Mouse (Mus musculus): ENCODE measurements around the gene Gsto2. TPM values are rescaled to one million over a fixed set of nuclear protein-coding genes. Genes with fewer than 3 reads are reported as not detected.

The Gsto2 gene
- total and polyA plus RNA-seq, 3 experiments, result 1.6 to 2.7 (median 2.6) TPM

DNA sequence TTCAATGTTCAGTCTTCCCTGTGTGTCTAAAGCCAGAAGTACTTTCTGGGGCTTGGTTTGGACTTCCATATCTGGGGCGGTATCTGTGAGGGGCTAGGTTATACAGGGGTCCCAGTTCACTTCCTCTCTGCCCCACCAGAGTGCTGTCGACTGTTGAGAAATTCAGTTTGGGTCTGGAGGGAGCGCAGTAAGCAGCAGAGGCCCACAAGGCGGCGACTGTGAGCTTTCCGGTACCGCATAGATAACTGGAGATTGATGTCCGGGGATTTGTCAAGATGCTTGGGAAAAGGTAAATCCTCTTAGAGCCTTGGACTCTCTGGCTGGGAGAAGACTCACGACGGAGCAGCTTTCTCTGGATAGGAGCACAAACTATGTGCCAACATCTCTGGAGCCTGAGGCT, 6.2 kb downstream of the Gsto2 start:
- intact Hi-C loops (cut with DNase I), result no loop called here
- TF ChIP-seq POLR2A (IDR thresholded peaks at IDR 0.05; ENCODE audit: insufficient read depth, low read depth, low read length), result no peak
- 0 out of 2 replicates have a peak, but pooled peaks have one; percentile 15 for TF ChIP-seq CTCF (IDR thresholded peaks at IDR 0.05)
- no peaks in the 10 kb centered on the region for H3K27me3 ChIP-seq (ENCODE audit: control insufficient read depth, insufficient read depth, low read length)
- WGBS, result 38% methylated on average over 10 of the region's 10 CpGs
- no peaks in the 10 kb centered on the region for H3K79me2 ChIP-seq (replicated peaks; ENCODE audit: control insufficient read depth, insufficient read depth, low read length)
- no peak overlapping the region for H3K9ac ChIP-seq (ENCODE audit: low read depth, low read length)
- no peaks in the 10 kb centered on the region for H3K36me3 ChIP-seq (ENCODE audit: control insufficient read depth, insufficient read depth, low read length)
- no peak overlapping the region for H3K4me3 ChIP-seq
- H3K27ac ChIP-seq, result no peak overlapping the region
- no peak for DNase-seq
- H3K4me1 ChIP-seq (ENCODE audit: control insufficient read depth, insufficient read depth, low read length), result no peaks in the 10 kb centered on the region

DNA sequence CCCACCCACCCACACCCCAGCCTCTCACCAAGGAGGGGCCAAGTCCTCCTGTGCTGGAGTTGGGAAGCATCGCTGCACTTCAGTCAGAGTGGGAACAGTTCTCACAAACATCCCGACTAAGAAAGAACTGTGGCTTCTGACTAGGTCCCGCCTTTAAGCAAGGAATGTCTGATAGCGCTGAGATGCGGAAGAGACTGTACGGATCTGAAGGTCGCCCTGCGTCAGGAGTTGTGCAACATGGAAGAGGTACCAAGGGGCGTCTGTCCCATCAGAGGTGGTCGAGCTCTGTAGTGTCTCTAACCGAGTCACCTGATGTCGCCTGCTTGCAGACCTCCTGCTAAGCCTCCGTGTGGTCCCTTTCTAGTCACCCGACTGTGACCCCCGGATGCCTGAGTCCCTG, 10.9 kb downstream of the Gsto2 start:
- WGBS, result 51% methylated on average over 15 of the region's 15 CpGs
- Histone ChIP-seq H3K4me3 (no peak overlapping the region), H3K79me2 (replicated peaks; ENCODE audit: control insufficient read depth, insufficient read depth, low read length) (no peaks in the 10 kb centered on the region), H3K36me3 (ENCODE audit: control insufficient read depth, insufficient read depth, low read length) (no peaks in the 10 kb centered on the region), H3K27ac (no peak overlapping the region), H3K27me3 (ENCODE audit: control insufficient read depth, insufficient read depth, low read length) (no peaks in the 10 kb centered on the region), H3K4me1 (ENCODE audit: control insufficient read depth, insufficient read depth, low read length) (no peaks in the 10 kb centered on the region), H3K9ac (ENCODE audit: low read depth, low read length) (no peak overlapping the region)
- TF ChIP-seq CTCF (IDR thresholded peaks at IDR 0.05) (no peak), EP300 (IDR thresholded peaks at IDR 0.05; ENCODE audit: insufficient read depth, low read depth, low read length) (no peak), POLR2A (IDR thresholded peaks at IDR 0.05; ENCODE audit: insufficient read depth, low read depth, low read length) (no peak)
- no peak for DNase-seq
- intact Hi-C loops (cut with DNase I), result no loop called here

- TF ChIP-seq CTCF (IDR thresholded peaks at IDR 0.05) (no peak), EP300 (IDR thresholded peaks at IDR 0.05; ENCODE audit: insufficient read depth, low read depth, low read length) (no peak), POLR2A (IDR thresholded peaks at IDR 0.05; ENCODE audit: insufficient read depth, low read depth, low read length) (no peak)
- H3K27me3 ChIP-seq (ENCODE audit: control insufficient read depth, insufficient read depth, low read length), result no peaks in the 10 kb centered on the region
- no peak for DNase-seq
- peaks cover 5% of the 10 kb centered on the region for H3K4me1 ChIP-seq (ENCODE audit: control insufficient read depth, insufficient read depth, low read length)
- no peak overlapping the region for H3K9ac ChIP-seq (ENCODE audit: low read depth, low read length)
- no peak overlapping the region for H3K4me3 ChIP-seq
- no peak overlapping the region for H3K27ac ChIP-seq
- WGBS, result 75% methylated on average over 7 of the region's 7 CpGs
- intact Hi-C loops (cut with DNase I), result no loop called here
- H3K79me2 ChIP-seq (replicated peaks; ENCODE audit: control insufficient read depth, insufficient read depth, low read length), result no peaks in the 10 kb centered on the region
- H3K36me3 ChIP-seq (ENCODE audit: control insufficient read depth, insufficient read depth, low read length), result no peaks in the 10 kb centered on the region
Observed at GRCm38 (mm10) chr19:47881538-47881937, 16.2 kb downstream of the Gsto2 start.

DNA sequence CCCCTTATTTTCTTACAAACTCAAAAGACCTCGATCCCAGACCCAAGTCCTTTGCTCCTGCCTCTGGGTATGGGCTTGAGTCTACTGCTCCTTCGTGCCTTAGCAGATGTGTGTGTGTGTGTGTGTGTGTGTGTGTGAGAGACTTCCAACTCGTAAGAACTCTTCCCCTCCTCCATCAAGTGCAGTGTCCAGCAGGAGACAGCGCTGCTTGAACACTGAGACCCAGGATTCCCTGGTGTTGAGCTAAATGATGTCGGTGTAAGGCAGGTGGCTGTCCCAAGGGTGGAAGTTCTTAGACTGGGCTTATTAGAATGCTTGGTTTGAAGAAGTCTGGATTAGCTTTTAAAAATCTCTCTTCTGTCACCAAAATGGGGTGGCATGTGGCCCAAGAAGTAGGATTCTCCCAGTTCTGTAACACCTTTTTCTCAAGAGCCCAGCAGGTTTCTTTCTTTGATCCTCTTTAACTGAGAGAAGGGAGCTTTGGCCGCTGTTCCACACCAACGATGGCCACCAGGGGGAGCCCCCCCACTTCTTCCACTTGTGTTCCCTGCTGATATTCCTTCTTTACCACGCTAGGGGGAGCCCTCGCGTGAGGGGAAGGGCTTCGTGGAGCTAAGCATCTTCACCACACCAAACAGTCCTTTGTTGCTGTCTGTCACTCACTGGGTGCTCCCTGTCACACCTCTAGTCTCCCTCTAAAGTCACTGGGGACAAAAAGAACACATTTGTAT, 17.0 kb downstream of the Gsto2 start:
- Histone ChIP-seq H3K27me3 (ENCODE audit: control insufficient read depth, insufficient read depth, low read length) (no peaks in the 10 kb centered on the region), H3K79me2 (replicated peaks; ENCODE audit: control insufficient read depth, insufficient read depth, low read length) (no peaks in the 10 kb centered on the region), H3K4me3 (no peak overlapping the region), H3K9ac (ENCODE audit: low read depth, low read length) (no peak overlapping the region), H3K27ac (no peak overlapping the region), H3K4me1 (ENCODE audit: control insufficient read depth, insufficient read depth, low read length) (peaks cover 9% of the 10 kb centered on the region), H3K36me3 (ENCODE audit: control insufficient read depth, insufficient read depth, low read length) (no peaks in the 10 kb centered on the region)
- peak; percentile 96 for TF ChIP-seq EP300 (IDR thresholded peaks at IDR 0.05; ENCODE audit: insufficient read depth, low read depth, low read length)
- TF ChIP-seq CTCF (IDR thresholded peaks at IDR 0.05), result no peak
- no peak for TF ChIP-seq POLR2A (IDR thresholded peaks at IDR 0.05; ENCODE audit: insufficient read depth, low read depth, low read length)
- 20% methylated on average over 11 of the region's 11 CpGs for WGBS
- intact Hi-C loops (cut with DNase I), result loop anchor here (1.0 kb wide), 1 partner anchor 50 kb away; no protein-coding TSS in a partner anchor
- DNase-seq, result peak; percentile 74 to 88

DNA sequence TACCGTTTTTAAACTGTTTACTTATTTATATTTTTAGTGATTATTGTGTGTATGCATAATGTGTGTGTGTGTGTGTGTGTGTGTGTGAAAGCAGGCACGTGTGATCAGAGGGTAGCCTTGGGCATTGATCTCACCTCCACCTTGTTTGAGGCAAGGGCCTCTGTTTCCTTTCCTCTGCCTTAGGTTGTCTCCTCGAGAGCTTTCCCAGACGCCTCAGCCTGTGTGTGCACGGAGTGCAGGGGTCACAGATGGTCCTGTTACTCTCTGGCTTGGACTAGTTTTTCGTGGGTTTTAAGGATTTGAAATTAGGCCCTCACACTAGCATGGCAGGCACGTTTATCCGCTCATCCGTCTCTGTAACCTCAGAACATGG, 17.5 kb downstream of the Gsto2 start:
- TF ChIP-seq CTCF (IDR thresholded peaks at IDR 0.05) (no peak), POLR2A (IDR thresholded peaks at IDR 0.05; ENCODE audit: insufficient read depth, low read depth, low read length) (no peak), EP300 (IDR thresholded peaks at IDR 0.05; ENCODE audit: insufficient read depth, low read depth, low read length) (no peak)
- H3K9ac ChIP-seq (ENCODE audit: low read depth, low read length), result no peak overlapping the region
- WGBS, result 52% methylated on average over 9 of the region's 9 CpGs
- H3K4me1 ChIP-seq (ENCODE audit: control insufficient read depth, insufficient read depth, low read length), result peaks cover 9% of the 10 kb centered on the region
- no peak for DNase-seq
- no peaks in the 10 kb centered on the region for H3K36me3 ChIP-seq (ENCODE audit: control insufficient read depth, insufficient read depth, low read length)
- no peak overlapping the region for H3K27ac ChIP-seq
- H3K79me2 ChIP-seq (replicated peaks; ENCODE audit: control insufficient read depth, insufficient read depth, low read length), result no peaks in the 10 kb centered on the region
- H3K27me3 ChIP-seq (ENCODE audit: control insufficient read depth, insufficient read depth, low read length), result no peaks in the 10 kb centered on the region
- no peak overlapping the region for H3K4me3 ChIP-seq
- intact Hi-C loops (cut with DNase I), result loop anchor here (1.0 kb wide), 1 partner anchor 49 kb away; no protein-coding TSS in a partner anchor

- DNase-seq, result no peak
- WGBS, result 65% methylated on average over 13 of the region's 13 CpGs
- no peaks in the 10 kb centered on the region for H3K79me2 ChIP-seq (replicated peaks; ENCODE audit: control insufficient read depth, insufficient read depth, low read length)
- H3K4me3 ChIP-seq, result no peak overlapping the region
- H3K4me1 ChIP-seq (ENCODE audit: control insufficient read depth, insufficient read depth, low read length), result peaks cover 9% of the 10 kb centered on the region
- no peak overlapping the region for H3K9ac ChIP-seq (ENCODE audit: low read depth, low read length)
- TF ChIP-seq EP300 (IDR thresholded peaks at IDR 0.05; ENCODE audit: insufficient read depth, low read depth, low read length), result no peak
- TF ChIP-seq CTCF (IDR thresholded peaks at IDR 0.05), result no peak
- no peak for TF ChIP-seq POLR2A (IDR thresholded peaks at IDR 0.05; ENCODE audit: insufficient read depth, low read depth, low read length)
- H3K36me3 ChIP-seq (ENCODE audit: control insufficient read depth, insufficient read depth, low read length), result no peaks in the 10 kb centered on the region
- intact Hi-C loops (cut with DNase I), result no loop called here
- peak overlapping the region; percentile 38; the same call in 1 of the 2 replicates for H3K27ac ChIP-seq
- no peaks in the 10 kb centered on the region for H3K27me3 ChIP-seq (ENCODE audit: control insufficient read depth, insufficient read depth, low read length)
Observed at GRCm38 (mm10) chr19:47884296-47885085, 19.2 kb downstream of the Gsto2 start.
